Mouse (Mus musculus) neutrophil, adult 65 days (primary cell): ENCODE data around the gene Nudcd3. TPM values are rescaled to one million over a fixed set of nuclear protein-coding genes. Genes with fewer than 3 reads are reported as not detected.

ENCODE experiments used
- total RNA-seq: library from RNA; stranded (reverse); gene quantifications from 2 replicates; pipeline ENCODE4 v1.2.4, GENCODE M21; 2023

Gene Nudcd3
- total RNA-seq: 26.1 and 32.5 TPM in 2 replicates

DNA sequence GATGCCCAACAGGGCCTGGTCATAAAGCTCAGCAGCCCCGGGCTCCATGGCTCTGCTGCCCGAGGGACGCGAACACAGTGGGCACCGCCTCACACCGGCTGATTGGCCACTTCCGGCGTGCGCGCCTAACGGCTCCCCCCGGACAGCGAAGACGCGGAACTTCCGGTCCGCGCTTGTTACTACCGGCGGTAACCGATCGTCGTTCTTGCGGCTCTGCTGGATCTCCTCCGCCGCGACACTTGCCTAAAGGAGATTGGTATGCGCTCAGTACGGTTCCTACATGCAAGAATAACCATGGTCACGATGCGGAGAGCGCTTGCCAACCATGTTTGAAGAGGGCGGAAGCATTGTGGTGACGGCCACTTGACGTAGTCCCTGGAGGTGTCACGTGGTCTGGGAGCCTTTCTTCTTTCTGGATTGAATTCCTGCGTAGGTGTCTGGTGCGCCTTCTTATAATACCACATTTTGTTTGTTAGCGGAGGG, at the start of gene Nudcd3:
Gene Nudcd3, minus strand, starts transcription at position 329 of the 483 bp plus-strand sequence.

DNA sequence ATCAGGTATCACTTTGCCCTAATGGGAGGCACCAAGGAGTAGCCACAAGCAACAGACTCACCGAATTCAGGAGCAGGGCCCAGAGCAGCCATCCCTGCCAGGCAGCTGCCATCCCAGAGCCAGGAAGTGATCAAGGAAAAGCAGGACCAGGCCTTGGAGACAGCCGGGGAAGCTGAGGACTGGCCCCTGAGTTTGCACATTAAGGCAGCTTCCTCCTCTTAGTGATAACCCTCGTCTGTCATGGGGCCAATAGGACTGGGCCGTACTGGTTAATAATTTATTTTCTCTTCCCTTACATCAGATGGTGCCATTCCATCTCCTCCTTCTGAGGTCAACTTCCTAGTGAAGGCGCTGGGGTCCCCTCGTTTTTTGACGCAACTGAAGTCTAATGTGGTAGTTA, 29.8 kb upstream of the Nudcd3 start, which contains the start of gene Npc1l1:
Gene Npc1l1, minus strand, starts transcription at position 132 of the 400 bp plus-strand sequence.

DNA sequence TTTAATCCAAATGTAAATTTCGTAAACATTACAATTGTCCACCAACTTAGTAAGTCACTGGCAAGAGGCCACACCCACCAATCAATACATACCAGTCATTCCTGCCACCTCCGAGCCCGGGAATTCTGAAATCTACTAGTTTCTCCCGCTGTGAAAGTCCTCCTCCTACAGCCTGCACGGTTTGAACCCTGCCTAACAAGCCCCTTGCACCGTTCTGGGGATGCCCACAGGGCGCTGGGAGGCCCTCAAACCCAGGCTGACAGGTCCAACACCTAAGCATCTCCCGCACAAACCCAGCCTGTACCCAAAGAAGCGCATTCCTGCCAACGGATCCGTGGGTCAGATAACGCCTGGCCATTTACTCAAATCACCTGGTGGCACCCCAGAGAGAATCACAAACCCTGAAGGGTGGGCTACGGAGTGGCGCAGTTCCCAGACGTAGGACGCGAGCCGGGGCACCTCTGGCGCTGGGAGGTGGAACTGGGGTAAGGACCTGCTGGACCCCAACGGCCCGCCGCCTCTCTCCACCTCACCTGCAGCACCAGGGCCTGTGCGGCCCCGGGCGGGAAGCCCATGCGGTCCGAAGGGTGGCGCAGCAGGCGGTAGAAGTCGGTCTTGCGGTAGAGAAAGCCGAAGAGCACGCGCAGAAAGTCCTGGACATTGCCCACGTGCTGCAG, 667 bp downstream of the Nudcd3 start, which contains the start of gene A730071L15Rik:
Gene A730071L15Rik, plus strand, starts transcription at position 620 of the 677 bp plus-strand sequence.

DNA sequence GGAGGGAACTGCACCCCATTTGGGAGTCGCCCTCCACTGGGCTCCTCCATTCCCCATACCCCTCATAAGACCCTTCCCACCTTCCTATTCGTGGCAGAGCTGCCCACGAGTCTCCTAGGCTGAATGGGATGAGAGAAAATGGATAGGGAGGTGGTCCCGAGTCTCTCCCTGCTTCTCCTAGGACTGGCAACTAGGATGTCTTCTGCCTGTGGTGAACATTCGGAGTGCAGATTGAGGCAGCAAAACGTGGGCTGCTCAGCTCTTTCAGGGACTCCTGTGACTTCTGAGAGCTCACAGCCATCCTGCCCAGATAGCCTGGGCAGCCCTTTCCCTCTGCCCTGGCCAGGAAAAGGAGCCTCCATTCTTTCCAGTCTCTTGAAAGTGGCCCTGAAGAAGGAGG, 134.0 kb downstream of the Nudcd3 start, which contains the start of gene Camk2b:
Gene Camk2b, minus strand, starts transcription at position 187 of the 400 bp plus-strand sequence.

Other genes with a start within 250 kb of the Nudcd3 start
- 83.8 and 99.8 TPM in 2 replicates for gene Ykt6, start 244.7 kb downstream of the Nudcd3 start, total RNA-seq
- gene Camk2b, start 134.1 kb downstream of the Nudcd3 start, total RNA-seq: 1.5 TPM in 2 replicates
- 0.25 and 0.28 TPM in 2 replicates for gene A730071L15Rik, start 386 bp downstream of the Nudcd3 start, total RNA-seq
- gene Npc1l1, start 29.7 kb upstream of the Nudcd3 start, total RNA-seq: not detected in 2 replicates
- gene Ddx56, start 67.4 kb upstream of the Nudcd3 start, total RNA-seq: 22.4 and 29.5 TPM in 2 replicates
- gene Tmed4, start 74.5 kb upstream of the Nudcd3 start, total RNA-seq: 20.4 and 24.6 TPM in 2 replicates
- gene Ogdh, start 91.2 kb upstream of the Nudcd3 start, total RNA-seq: 112 and 120 TPM in 2 replicates
- 25.9 and 30.2 TPM in 2 replicates for gene Zmiz2, start 188.7 kb upstream of the Nudcd3 start, total RNA-seq
- 641 TPM in 2 replicates for gene Ppia, start 215.0 kb upstream of the Nudcd3 start, total RNA-seq
- gene H2afv, start 244.0 kb upstream of the Nudcd3 start, total RNA-seq: 90.5 and 90.8 TPM in 2 replicates